Mouse (Mus musculus): ENCODE measurements around the gene Mrpl22.

GRCm38 (mm10) chr11:58216823-58217222 lies 45.4 kb downstream of the Mrpl22 start:
- TF ChIP-seq CTCF (IDR thresholded peaks at IDR 0.05; ENCODE audit: borderline replicate concordance, insufficient read depth, low read depth, low read length): no peak
- no peak for TF ChIP-seq POLR2A (IDR thresholded peaks at IDR 0.05; ENCODE audit: borderline replicate concordance, insufficient read depth, low read length)
